Mouse (Mus musculus) intestine, postnatal 0 days (tissue): Measurements from ENCODE around the gene Kank3. TPM values are rescaled to one million over a fixed set of nuclear protein-coding genes. Genes with fewer than 3 reads are reported as not detected.

Experiments used
- ATAC-seq: fragments of 200-750 bp; cut with Nextera tagmentation; 2 replicates; pipeline ENCODE4 v1.8.0; 2017; ENCODE audit warnings: mild to moderate bottlenecking, moderate TSS enrichment, moderate library complexity
- H3K27ac ChIP-seq: fragments of 300-500 bp; sonication (generic); 2 replicates; pipeline ENCODE4 v1.5.1; 2014; ENCODE audit warnings: mild to moderate bottlenecking, low read depth, low read length, moderate library complexity
- H3K27me3 ChIP-seq: fragments of 300-500 bp; sonication (generic); replicated peaks from 2 replicates; pipeline ENCODE4 v1.6.1; 2014; ENCODE audit warnings: low read length, mixed read lengths; ENCODE audit not compliant: control insufficient read depth, insufficient read depth
- H3K36me3 ChIP-seq: fragments of 300-500 bp; sonication (generic); 2 replicates; pipeline ENCODE4 v1.6.1; 2014; ENCODE audit warnings: mild to moderate bottlenecking, moderate library complexity; ENCODE audit not compliant: control insufficient read depth, insufficient read depth
- H3K4me1 ChIP-seq: fragments of 300-500 bp; sonication (generic); replicated peaks from 2 replicates; pipeline ENCODE4 v1.6.1; 2014; ENCODE audit warnings: antibody characterized with exemption, low read length, mixed read lengths; ENCODE audit not compliant: control insufficient read depth, insufficient read depth
- H3K4me2 ChIP-seq: fragments of 300-500 bp; sonication (generic); replicated peaks from 2 replicates; pipeline ENCODE4 v1.6.1; 2014; ENCODE audit warnings: low read depth, mild to moderate bottlenecking, moderate library complexity
- H3K4me3 ChIP-seq: fragments of 300-500 bp; sonication (generic); 2 replicates; pipeline ENCODE4 v1.5.1; 2014; ENCODE audit warnings: low read depth, low read length
- H3K9ac ChIP-seq: fragments of 300-500 bp; sonication (generic); 2 replicates; pipeline ENCODE4 v1.6.1; 2014; ENCODE audit warnings: mild to moderate bottlenecking, low read depth, low read length
- H3K9me3 ChIP-seq: fragments of 300-500 bp; sonication (generic); 2 replicates; pipeline ENCODE4 v1.6.1; 2016; ENCODE audit warnings: mixed run types; ENCODE audit not compliant: control insufficient read depth
- CTCF ChIP-seq: sonication (generic); IDR thresholded peaks from 2 replicates; pipeline ENCODE4 v1.5.1; 2016; ENCODE audit warnings: low read depth, mild to moderate bottlenecking, control low read depth, antibody characterized with exemption, moderate library complexity
- WGBS: fragments of 180-500 bp; shearing (Covaris S2); extraction: QIAGEN DNeasy Blood & Tissue Kit; methylation state at CpG from one replicate; pipeline ENCODE4 v1.1.7; 2014; 5-methylcytosine and 5-hydroxymethylcytosine counted together
- polyA plus RNA-seq: library from polyadenylated mRNA; unstranded; fragments of >200 nt; fragmentation: Nextera tagmentation; extraction: Ambion mirVana; gene quantifications from 2 replicates; pipeline ENCODE4 v1.2.1, GENCODE M21; 2015

Kank3 gene
- polyA plus RNA-seq, 1 experiment from 2014 or later: 14.8 TPM

DNA sequence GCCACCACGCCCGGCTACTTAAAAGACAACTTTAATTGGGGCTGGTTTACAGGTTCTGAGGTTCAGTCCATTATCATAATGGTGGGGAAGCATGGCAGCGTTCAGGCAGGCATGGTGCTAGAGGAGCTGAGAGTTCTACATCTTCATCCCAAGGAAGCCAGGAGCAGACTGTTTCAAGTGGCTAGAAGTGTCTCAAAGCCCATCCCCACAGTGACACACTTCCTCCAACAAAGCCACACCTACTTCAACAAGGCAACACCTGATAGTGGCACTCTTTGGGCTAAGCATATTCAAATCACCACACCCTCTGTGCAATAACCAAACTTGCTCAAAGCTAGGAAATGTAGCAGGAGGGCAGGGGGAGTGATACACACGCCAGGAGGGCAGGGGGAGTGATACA, 6.1 kb upstream of the Kank3 start:
- no peak for ATAC-seq
- 53% methylated on average over 4 of the region's 4 CpGs for WGBS
- Histone ChIP-seq H3K27ac (no peak overlapping the region), H3K9me3 (no peaks in the 10 kb centered on the region), H3K4me1 (no peaks in the 10 kb centered on the region), H3K4me2 (no peak overlapping the region), H3K9ac (no peak overlapping the region), H3K36me3 (no peaks in the 10 kb centered on the region), H3K4me3 (no peak overlapping the region), H3K27me3 (no peaks in the 10 kb centered on the region)
- TF ChIP-seq CTCF: no peak

DNA sequence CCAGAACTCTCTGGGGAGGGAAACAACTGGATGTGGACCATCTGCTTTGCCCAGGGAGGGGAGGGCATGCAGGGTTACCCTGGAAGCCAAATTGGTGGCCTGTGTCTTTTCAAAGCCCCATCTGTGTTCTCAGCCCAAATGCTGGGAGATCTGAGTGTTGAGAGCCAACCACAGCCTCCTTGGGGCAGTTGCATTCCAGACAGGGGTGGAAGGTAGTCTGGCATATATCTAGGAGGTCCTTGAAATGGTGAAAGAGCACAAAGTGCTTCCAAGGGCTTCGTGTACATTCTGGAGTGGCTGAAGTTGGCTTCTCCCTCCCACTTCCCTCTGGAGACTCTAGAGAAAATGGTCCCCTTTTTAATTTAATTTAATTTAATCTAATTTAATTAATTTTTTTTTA, 5.6 kb upstream of the Kank3 start:
- Histone ChIP-seq H3K27me3 (no peaks in the 10 kb centered on the region), H3K4me2 (no peak overlapping the region), H3K36me3 (no peaks in the 10 kb centered on the region), H3K27ac (no peak overlapping the region), H3K4me3 (no peak overlapping the region), H3K9me3 (no peaks in the 10 kb centered on the region), H3K9ac (no peak overlapping the region), H3K4me1 (no peaks in the 10 kb centered on the region)
- TF ChIP-seq CTCF: no peak
- WGBS: 29% methylated on average over 1 of the region's 1 CpGs
- ATAC-seq: no peak

DNA sequence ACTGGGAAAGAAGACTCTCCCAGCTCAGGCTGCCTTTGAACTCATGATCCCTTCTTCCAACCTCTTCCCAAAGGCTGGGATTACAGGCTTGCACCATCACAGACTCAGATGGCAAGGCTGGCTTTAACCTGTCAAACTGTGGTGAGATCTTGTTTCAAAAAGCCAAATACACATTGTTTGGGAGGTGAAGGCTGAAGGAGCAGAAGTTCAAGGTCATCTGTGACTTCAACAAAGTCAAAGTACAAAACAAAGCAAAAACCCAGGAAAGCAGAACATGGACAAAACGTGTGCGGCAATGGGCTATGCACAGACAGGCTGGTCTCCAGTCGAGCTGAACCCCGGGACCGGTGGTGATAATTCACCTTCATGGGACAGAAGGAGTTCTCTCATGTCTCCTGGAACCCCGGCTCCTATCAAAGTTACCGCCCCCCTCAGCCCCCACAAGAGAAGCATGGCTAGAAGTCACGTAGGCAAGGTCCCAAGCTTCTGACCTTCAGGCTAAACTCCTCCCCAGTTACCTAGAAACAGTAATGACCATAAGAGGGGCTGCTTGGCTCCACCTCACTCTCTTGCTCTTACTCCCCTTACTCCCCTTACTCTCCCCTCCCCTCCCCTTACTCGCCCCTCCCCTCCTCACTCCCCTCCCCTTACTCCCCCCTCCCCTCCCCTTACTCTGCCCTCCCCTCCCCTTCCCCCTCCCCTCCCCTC, 3.0 kb upstream of the Kank3 start:
- WGBS: 53% methylated on average over 8 of the region's 9 CpGs
- no peak for TF ChIP-seq CTCF
- Histone ChIP-seq H3K4me2 (no peak overlapping the region), H3K4me1 (no peaks in the 10 kb centered on the region), H3K36me3 (no peaks in the 10 kb centered on the region), H3K4me3 (no peak overlapping the region), H3K27me3 (no peaks in the 10 kb centered on the region), H3K9ac (no peak overlapping the region), H3K9me3 (no peaks in the 10 kb centered on the region), H3K27ac (no peak overlapping the region)
- no peak for ATAC-seq

DNA sequence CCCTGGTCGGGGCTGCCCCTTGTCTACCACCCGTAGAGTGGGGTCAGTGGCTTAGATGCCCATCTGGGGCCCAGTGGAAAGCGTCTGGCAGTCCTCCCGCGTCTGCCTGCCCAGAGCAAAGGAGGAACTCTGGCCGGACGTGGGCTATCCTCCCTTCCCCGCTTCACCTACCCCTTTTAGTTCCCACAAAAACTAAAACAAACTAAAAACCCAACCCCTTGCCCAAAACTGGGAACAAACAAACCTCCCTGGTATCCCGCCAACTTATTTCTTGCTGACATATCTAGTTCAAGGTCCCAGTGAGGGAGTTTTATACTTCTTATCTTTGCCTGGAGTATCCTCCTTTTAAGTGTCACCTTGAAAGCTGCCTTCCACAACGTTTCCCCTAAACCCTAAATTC, 2.1 kb upstream of the Kank3 start:
- H3K4me1 ChIP-seq: no peaks in the 10 kb centered on the region
- no peaks in the 10 kb centered on the region for H3K9me3 ChIP-seq
- H3K9ac ChIP-seq: no peak overlapping the region
- H3K36me3 ChIP-seq: no peaks in the 10 kb centered on the region
- 41% methylated on average over 10 of the region's 10 CpGs for WGBS
- no peak overlapping the region for H3K4me2 ChIP-seq
- no peak overlapping the region for H3K27ac ChIP-seq
- no peak overlapping the region for H3K4me3 ChIP-seq
- TF ChIP-seq CTCF: no peak
- no peaks in the 10 kb centered on the region for H3K27me3 ChIP-seq
- ATAC-seq: no peak

DNA sequence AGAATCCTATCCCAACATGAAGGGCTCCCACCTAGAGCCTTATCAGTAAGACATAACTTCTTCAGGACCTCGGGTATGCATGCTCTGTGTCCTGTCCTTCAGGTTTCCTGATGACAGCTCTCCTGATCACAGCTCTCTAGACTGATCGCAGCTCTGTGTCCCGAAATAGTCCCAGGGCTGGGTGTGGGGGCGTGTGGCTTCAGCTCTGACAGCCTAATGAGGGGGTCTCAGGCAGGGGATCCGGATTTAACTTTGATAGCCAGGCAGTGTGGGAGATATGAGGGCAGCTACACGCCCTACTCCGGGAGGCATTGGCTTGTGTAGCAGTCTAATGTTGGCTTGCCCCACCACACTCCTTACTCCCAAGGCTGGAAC, 810 bp downstream of the Kank3 start:
- Histone ChIP-seq H3K27me3 (no peaks in the 10 kb centered on the region), H3K9ac (no peak overlapping the region), H3K4me1 (no peaks in the 10 kb centered on the region), H3K4me2 (peak overlapping the region; percentile 86), H3K4me3 (peak overlapping the region; percentile 52), H3K36me3 (no peaks in the 10 kb centered on the region), H3K9me3 (no peaks in the 10 kb centered on the region), H3K27ac (peak overlapping the region; percentile 28; the same call in 1 of the 2 replicates)
- no peak for TF ChIP-seq CTCF
- WGBS: 16% methylated on average over 7 of the region's 7 CpGs
- no peak for ATAC-seq

DNA sequence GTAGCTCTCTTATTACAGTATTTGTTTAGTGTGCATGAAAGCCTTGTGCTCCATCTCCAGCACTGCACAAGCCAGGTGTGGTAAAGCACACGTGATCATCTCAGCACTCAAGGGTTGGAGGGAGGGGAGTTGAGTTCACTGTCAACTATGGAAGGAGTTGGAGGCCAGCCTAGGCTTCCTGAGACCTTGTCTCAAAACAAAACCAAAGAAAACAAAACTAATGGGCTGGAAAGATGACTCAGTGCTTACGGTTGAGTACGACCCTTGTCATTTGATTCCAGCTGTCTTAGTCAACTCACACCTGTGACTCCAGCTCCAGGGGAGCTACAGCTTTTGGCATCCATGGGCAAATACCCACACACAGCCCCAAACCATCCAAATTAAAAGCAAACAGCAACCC, 2.2 kb downstream of the Kank3 start:
- peak overlapping the region; percentile 50; the same call in 1 of the 2 replicates for H3K27ac ChIP-seq
- H3K27me3 ChIP-seq: no peaks in the 10 kb centered on the region
- H3K4me2 ChIP-seq: no peak overlapping the region
- no peak overlapping the region for H3K4me3 ChIP-seq
- no peak for TF ChIP-seq CTCF
- no peak for ATAC-seq
- 45% methylated on average over 3 of the region's 3 CpGs for WGBS
- peaks cover 6% of the 10 kb centered on the region; the same call in 1 of the 2 replicates for H3K4me1 ChIP-seq
- no peaks in the 10 kb centered on the region for H3K36me3 ChIP-seq
- no peak overlapping the region for H3K9ac ChIP-seq
- no peaks in the 10 kb centered on the region for H3K9me3 ChIP-seq
